Mouse (Mus musculus) heart, embryonic 12.5 days (tissue): ENCODE data around the gene Golga2. TPM values are rescaled to one million over a fixed set of nuclear protein-coding genes. Genes with fewer than 3 reads are reported as not detected.

Source experiments
- ATAC-seq: fragments of 200-750 bp; cut with Nextera tagmentation; 2 replicates; pipeline ENCODE4 v1.8.0; 2017; ENCODE audit warnings: moderate TSS enrichment, moderate library complexity; ENCODE audit not compliant: insufficient number of reproducible peaks, low FRiP score
- H3K27ac ChIP-seq: fragments of 300-500 bp; sonication (generic); 2 replicates; pipeline ENCODE4 v1.5.1; 2016; ENCODE audit warnings: mild to moderate bottlenecking, moderate library complexity; ENCODE audit not compliant: poor library complexity, severe bottlenecking
- H3K27me3 ChIP-seq: fragments of 300-500 bp; sonication (generic); replicated peaks from 2 replicates; pipeline ENCODE4 v1.6.1; 2016; ENCODE audit warnings: mild to moderate bottlenecking, moderate library complexity
- H3K36me3 ChIP-seq: fragments of 300-500 bp; sonication (generic); 2 replicates; pipeline ENCODE4 v1.6.1; 2016; ENCODE audit warnings: mild to moderate bottlenecking, moderate library complexity
- H3K4me1 ChIP-seq: fragments of 300-500 bp; sonication (generic); replicated peaks from 2 replicates; pipeline ENCODE4 v1.6.1; 2016; ENCODE audit warnings: mild to moderate bottlenecking
- H3K4me2 ChIP-seq: fragments of 300-500 bp; sonication (generic); 2 replicates; pipeline ENCODE4 v1.6.1; 2016; ENCODE audit warnings: mild to moderate bottlenecking, moderate library complexity
- H3K4me3 ChIP-seq: fragments of 300-500 bp; sonication (generic); 2 replicates; pipeline ENCODE4 v1.5.1; 2016; ENCODE audit warnings: mild to moderate bottlenecking
- H3K9ac ChIP-seq: fragments of 300-500 bp; sonication (generic); 2 replicates; pipeline ENCODE4 v1.6.1; 2016; ENCODE audit warnings: mild to moderate bottlenecking, moderate library complexity
- H3K9me3 ChIP-seq: fragments of 300-500 bp; sonication (generic); replicated peaks from 2 replicates; pipeline ENCODE4 v1.6.1; 2016; ENCODE audit warnings: mild to moderate bottlenecking, moderate library complexity
- WGBS: fragments of 180-500 bp; shearing (Covaris S2); methylation state at CpG from one replicate; pipeline ENCODE4 v1.1.7; 2016; 5-methylcytosine and 5-hydroxymethylcytosine counted together
- polyA plus RNA-seq: library from polyadenylated mRNA; unstranded; fragments of >200 nt; fragmentation: Nextera tagmentation; extraction: Ambion mirVana; gene quantifications from 2 replicates; pipeline ENCODE4 v1.2.1, GENCODE M21; 2016

The Golga2 gene
- polyA plus RNA-seq, 1 experiment from 2014 or later, result 30.7 TPM

DNA sequence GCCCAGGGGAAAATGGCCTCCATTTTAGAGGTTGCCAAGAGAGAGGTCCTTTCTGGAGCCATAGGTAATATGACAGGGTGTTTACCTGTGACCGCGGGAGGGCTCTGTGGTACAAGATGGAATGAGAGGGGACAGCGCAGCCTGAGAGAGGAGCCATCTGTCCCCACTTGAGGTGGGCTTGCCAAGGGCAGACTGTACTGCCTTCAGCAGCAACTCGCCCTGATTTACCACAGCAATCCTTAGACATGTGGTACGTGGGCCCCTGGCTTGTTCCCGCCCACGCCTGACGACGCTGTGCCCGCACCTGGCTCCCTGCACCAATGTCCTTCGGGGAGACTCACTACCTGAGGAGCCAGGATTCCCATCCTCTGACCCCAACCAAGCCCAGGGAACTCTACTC, 61.1 kb downstream of the Golga2 start:
- 75% methylated on average over 11 of the region's 11 CpGs for WGBS
- H3K9me3 ChIP-seq, result no peaks in the 10 kb centered on the region
- H3K27me3 ChIP-seq, result peaks cover 60% of the 10 kb centered on the region
- no peak overlapping the region for H3K4me3 ChIP-seq
- no peaks in the 10 kb centered on the region for H3K36me3 ChIP-seq
- no peak overlapping the region for H3K9ac ChIP-seq
- H3K4me1 ChIP-seq, result peaks cover 16% of the 10 kb centered on the region; the same call in 1 of the 2 replicates
- no peak overlapping the region for H3K4me2 ChIP-seq
- no peak overlapping the region for H3K27ac ChIP-seq
- no peak for ATAC-seq

DNA sequence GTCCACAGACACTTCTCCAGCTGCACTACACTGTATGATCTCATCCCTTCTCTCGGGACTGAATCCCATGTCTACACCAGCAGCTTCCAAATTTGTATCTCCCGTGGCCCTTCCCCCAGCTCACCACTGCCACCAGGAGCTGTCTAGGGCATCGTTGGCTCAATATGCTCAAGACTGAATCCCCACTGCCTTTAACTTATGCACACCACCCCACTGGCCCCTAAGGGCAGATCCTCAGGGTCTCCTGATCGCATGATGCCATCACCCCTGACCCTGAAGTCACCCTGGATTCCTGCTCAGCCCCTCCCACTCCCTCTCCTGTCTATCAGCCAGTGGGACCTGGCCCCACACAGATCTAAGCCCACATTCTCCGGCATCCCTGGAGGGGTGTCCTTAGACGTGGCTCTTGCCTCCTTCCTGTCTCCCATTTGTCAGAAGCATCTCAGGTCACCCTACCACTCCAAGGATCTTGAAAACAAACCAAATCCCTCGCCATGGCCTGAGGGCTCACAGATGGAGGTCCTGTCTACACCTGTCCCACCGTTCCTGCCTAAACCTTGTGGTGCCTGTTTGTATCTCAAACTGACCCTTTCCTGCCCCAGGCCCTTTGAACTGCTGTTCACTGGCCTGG, 62.6 kb downstream of the Golga2 start:
- peaks cover 53% of the 10 kb centered on the region for H3K27me3 ChIP-seq
- peaks cover 29% of the 10 kb centered on the region for H3K4me1 ChIP-seq
- no peak overlapping the region for H3K4me2 ChIP-seq
- H3K9ac ChIP-seq, result no peak overlapping the region
- H3K9me3 ChIP-seq, result no peaks in the 10 kb centered on the region
- H3K4me3 ChIP-seq, result no peak overlapping the region
- H3K27ac ChIP-seq, result no peak overlapping the region
- no peak for ATAC-seq
- WGBS, result 50% methylated on average over 8 of the region's 8 CpGs
- no peaks in the 10 kb centered on the region for H3K36me3 ChIP-seq

DNA sequence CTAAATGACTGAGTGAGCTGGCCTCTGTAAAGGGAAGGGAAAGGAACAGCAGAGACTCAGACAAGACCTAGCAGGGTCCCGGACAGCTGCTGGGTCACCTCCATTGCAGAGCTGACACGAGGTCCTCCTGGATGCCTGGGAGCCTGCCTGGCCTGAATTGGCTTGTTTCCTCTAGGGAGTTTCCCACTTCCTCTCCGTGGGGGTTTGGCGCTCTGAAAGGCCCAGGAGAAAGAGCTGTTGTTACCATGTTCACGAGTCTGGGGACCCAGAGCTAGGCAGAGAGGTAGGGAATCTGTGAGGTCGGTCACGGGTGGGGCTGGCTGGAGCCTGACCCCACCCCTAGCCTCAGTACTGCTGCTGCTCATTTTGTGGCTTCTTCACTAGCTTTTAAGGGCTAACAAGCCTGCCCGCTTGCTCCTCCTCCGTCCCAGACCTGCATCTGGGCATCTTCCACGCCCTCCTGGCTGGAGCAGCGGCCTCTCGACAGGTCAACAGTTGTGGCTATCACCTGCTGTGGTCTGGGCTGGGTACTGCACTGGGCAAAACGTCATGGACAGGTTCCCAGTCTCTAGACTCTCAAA, 63.4 kb downstream of the Golga2 start:
- Histone ChIP-seq H3K4me2 (no peak overlapping the region), H3K9ac (no peak overlapping the region)

DNA sequence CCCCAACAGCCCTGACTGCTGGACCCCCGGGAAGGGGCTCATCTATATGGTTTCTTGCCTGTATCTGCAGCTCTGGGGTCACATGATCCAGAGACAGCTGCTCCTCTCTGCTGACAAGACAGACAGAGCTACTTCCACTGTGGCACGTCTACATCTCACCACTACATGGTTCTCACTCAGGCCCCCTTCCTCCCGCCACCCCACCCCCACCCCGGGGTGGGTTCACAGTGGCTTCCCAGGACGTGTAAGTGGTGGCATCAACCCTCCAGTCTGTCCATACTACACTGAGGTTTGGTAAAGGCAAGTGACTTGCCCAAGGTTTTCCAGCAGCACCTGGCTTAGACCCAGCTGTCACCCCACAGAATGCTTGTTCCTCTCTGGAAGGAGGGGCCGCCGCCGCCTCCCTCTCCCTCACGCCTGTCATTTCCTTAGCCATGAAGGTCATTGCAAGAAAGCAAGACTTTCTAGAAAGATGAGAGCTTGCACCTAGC, 64.3 kb downstream of the Golga2 start:
- no peak for ATAC-seq
- peak overlapping the region; percentile 91 for H3K4me2 ChIP-seq
- no peak overlapping the region for H3K9ac ChIP-seq
- H3K4me1 ChIP-seq, result peaks cover 32% of the 10 kb centered on the region
- peaks cover 46% of the 10 kb centered on the region for H3K27me3 ChIP-seq
- H3K27ac ChIP-seq, result no peak overlapping the region
- no peaks in the 10 kb centered on the region for H3K36me3 ChIP-seq
- H3K4me3 ChIP-seq, result peak overlapping the region; percentile 58
- 44% methylated on average over 9 of the region's 9 CpGs for WGBS
- H3K9me3 ChIP-seq, result no peaks in the 10 kb centered on the region

More for the DNA sequence above, 63.4 kb downstream of the Golga2 start:
- peaks cover 49% of the 10 kb centered on the region for H3K27me3 ChIP-seq
- H3K4me1 ChIP-seq, result peaks cover 32% of the 10 kb centered on the region
- no peak for ATAC-seq
- H3K9me3 ChIP-seq, result no peaks in the 10 kb centered on the region
- no peak overlapping the region for H3K27ac ChIP-seq
- no peaks in the 10 kb centered on the region for H3K36me3 ChIP-seq
- 45% methylated on average over 13 of the region's 13 CpGs for WGBS
- no peak overlapping the region for H3K4me3 ChIP-seq

DNA sequence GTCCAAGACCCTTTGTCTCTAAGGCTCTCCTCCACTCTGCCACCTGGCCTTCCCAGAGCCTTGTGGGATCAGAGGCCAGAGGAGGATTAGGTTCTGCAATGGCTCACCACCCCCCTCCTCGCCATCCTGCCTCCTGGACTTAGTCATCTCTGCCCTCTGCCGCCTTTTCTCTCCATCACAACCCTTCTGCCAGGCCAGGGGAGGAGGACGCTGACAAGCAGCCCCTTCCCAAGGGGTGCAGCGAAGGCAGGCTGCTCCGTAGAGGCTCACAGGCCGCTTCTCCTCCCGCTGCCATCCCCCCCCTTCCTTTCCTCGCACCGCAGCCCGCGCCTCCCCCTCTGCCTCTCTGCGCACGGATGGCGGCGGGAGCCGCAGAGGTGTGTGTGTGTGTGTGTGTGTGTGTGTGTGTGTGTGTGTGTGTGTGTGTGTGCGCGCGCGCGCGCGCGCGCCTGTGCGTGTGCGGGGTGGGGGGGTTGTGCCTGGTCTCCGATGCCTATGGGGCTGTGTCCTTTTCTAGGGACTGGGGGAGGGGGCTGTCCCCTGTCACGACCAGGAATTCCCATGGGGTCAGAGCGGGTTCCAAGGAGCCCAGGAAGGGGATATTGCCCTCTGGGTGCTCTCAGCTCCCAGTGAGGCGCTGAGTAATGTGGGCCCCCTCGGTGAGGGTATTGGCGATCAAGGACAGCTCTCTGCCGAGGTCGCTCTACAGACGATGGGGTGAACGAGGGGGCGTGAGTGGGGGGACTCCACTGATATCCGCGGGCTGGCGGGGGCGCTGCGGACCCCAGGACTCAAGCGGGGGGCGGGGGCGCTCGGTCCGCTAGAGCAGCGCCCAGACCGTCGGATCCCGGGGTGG, 65.2 kb downstream of the Golga2 start, which contains the start of gene Ciz1:
Ciz1 (plus strand) TSS at position 177 of the 856 bp plus-strand sequence.
- peak within 1 kb of the TSS; percentile 58 for H3K4me3 ChIP-seq
- no peaks in the 10 kb centered on the region for H3K36me3 ChIP-seq
- H3K4me2 ChIP-seq, result peak within 1 kb of the TSS; percentile 91
- H3K9ac ChIP-seq, result peak within 1 kb of the TSS; percentile 76
- peaks cover 38% of the 10 kb centered on the region for H3K27me3 ChIP-seq
- WGBS, result under 1% methylated on average over 29 of the region's 52 CpGs
- no peaks in the 10 kb centered on the region for H3K9me3 ChIP-seq
- H3K27ac ChIP-seq, result peak within 1 kb of the TSS; percentile 44; the same call in 1 of the 2 replicates
- H3K4me1 ChIP-seq, result peaks cover 32% of the 10 kb centered on the region
- ATAC-seq, result 0 out of 2 replicates have a peak, but pooled peaks have one; percentile 20

DNA sequence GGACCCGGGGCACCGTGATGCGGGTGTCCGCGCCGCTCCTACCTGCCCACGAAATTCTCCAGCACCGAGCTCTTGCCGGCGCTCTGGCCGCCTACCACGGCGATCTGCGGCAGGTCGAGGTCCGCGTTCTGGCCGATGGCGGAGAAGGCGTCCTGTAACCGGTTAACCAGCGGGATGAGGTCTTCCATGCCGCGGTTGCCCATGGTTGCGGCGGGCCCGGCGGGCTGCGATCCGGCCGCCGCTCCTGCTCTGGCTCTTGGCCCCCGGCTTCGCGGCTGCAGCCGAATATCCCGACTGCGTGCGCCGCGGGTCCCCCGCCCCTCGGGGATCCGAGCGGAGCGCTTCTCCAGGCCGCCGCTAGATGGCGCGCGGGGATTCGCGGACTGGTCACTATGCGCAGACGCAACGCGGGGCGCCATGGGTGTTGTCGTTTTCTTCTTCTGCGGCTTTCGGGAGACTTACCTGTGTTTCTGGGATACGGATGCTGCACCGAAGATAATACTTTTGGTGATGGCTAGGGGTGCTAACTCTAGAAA, 65.9 kb downstream of the Golga2 start, which contains the start of gene Dnm1:
Dnm1 (minus strand) TSS at position 332 of the 536 bp plus-strand sequence.
- H3K27ac ChIP-seq, result peak within 1 kb of the TSS; percentile 44; the same call in 1 of the 2 replicates
- peaks cover 38% of the 10 kb centered on the region for H3K27me3 ChIP-seq
- H3K4me3 ChIP-seq, result peak within 1 kb of the TSS; percentile 58
- H3K9ac ChIP-seq, result peak within 1 kb of the TSS; percentile 76
- peak; percentile 71 for ATAC-seq
- H3K9me3 ChIP-seq, result no peaks in the 10 kb centered on the region
- H3K4me1 ChIP-seq, result peaks cover 33% of the 10 kb centered on the region
- peak within 1 kb of the TSS; percentile 91 for H3K4me2 ChIP-seq
- H3K36me3 ChIP-seq, result no peaks in the 10 kb centered on the region
- under 1% methylated on average over 63 of the region's 63 CpGs for WGBS

DNA sequence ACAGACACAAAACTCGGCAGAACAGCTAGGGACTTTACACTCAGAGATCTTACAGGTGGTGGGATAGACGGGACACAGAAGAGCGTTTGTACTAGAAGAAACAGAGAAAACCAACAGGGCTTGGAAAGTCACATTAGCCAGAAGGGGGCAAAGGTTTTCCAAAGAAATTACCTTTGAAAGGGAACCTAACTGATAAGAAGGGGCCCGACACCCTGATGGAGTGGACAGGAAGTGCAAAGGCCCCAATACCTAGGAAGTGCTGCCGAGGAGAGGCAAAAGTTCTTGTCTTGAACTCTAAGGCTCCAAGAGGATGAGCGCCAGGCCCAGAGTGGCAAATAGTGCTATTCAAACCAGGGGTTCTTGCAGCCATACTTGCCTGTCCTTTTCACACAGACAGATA, 66.7 kb downstream of the Golga2 start:
- Histone ChIP-seq H3K9ac (no peak overlapping the region), H3K4me2 (no peak overlapping the region), H3K4me1 (peaks cover 38% of the 10 kb centered on the region), H3K4me3 (no peak overlapping the region), H3K36me3 (no peaks in the 10 kb centered on the region), H3K9me3 (no peaks in the 10 kb centered on the region), H3K27ac (no peak overlapping the region), H3K27me3 (peaks cover 40% of the 10 kb centered on the region)
- ATAC-seq, result no peak
- WGBS, result 56% methylated on average over 6 of the region's 6 CpGs

DNA sequence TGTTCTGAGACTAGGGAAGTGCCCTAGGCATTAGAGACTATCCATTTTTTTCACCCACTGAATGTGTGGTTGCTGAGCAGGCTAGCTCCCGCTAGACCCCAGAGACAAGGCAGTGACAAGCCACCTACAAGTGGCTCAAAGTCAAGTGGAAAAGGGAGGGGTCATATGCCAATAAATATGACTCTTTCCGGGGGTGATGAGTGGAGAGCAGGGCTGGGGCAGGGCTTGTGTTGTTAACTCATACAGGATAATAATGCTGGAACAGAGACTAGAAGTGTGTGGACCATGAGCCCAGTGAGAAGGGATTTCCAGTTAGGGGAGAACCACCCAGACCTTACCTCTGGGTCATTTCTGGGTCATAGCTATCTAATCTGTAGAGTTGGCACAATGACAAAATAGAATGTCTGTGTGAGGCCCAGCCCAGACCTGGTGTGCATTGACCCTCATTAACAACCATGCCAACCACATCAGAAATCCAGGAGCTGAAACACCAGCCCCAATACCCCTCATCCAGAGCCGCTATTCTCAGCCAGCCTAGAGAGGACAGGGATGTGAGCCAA, 67.2 kb downstream of the Golga2 start:
- Histone ChIP-seq H3K9ac (no peak overlapping the region), H3K36me3 (no peaks in the 10 kb centered on the region), H3K4me1 (peaks cover 38% of the 10 kb centered on the region), H3K4me3 (no peak overlapping the region), H3K27me3 (peaks cover 34% of the 10 kb centered on the region), H3K4me2 (no peak overlapping the region), H3K9me3 (no peaks in the 10 kb centered on the region), H3K27ac (no peak overlapping the region)
- ATAC-seq, result no peak
- WGBS, result 66% methylated on average over 3 of the region's 3 CpGs

DNA sequence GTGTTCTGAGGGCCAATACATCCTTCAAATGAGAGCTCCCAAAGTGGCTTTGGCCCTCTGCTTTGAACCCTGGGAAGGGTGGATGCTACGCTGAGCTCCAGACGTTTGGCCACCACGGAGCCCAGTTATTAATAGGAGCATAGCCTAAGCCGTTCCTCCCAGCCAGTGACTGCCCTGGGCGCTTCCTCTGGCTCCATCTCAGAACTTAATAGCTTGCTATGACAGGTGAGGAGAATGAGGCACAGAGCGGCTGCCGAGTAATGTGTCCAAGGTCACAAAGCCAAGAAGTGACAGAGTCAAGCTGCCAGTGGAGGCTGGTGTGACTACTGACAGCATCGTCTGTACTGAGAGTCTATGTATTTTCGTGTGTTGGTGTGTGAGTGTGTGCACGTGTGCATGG, 69.0 kb downstream of the Golga2 start:
- Histone ChIP-seq H3K27ac (no peak overlapping the region), H3K4me3 (no peak overlapping the region), H3K9me3 (no peaks in the 10 kb centered on the region), H3K9ac (no peak overlapping the region), H3K4me1 (peaks cover 42% of the 10 kb centered on the region), H3K36me3 (no peaks in the 10 kb centered on the region), H3K27me3 (peaks cover 17% of the 10 kb centered on the region), H3K4me2 (no peak overlapping the region)
- 65% methylated on average over 10 of the region's 10 CpGs for WGBS
- ATAC-seq, result no peak
